Mouse (Mus musculus): ENCODE measurements at regions not wholly inside any gene's neighbourhood (a gene's known extent, or its start where the extent isn't known, plus 50 kb on each side); places are given as distances from the start of the nearest gene placed in this dataset.
A peak's percentile ranks its signal among the peaks of the same experiment; 100 is the strongest.

GRCm38 (mm10) chr10:17343829-17344228 lies 379.2 kb upstream of the Cited2 start:
- Histone ChIP-seq H3K36me3 (ENCODE audit: control insufficient read depth, insufficient read depth, low read length) (no peaks in the 10 kb centered on the region), H3K27me3 (ENCODE audit: control insufficient read depth, insufficient read depth, low read length) (no peaks in the 10 kb centered on the region), H3K79me2 (ENCODE audit: control insufficient read depth, insufficient read depth, low read length) (no peaks in the 10 kb centered on the region), H3K4me1 (ENCODE audit: control insufficient read depth, insufficient read depth, low read length) (no peaks in the 10 kb centered on the region), H3K27ac (replicated peaks; ENCODE audit: insufficient read depth, low read depth, low read length) (no peak overlapping the region), H3K9ac (ENCODE audit: low read depth, low read length) (no peak overlapping the region), H3K4me3 (ENCODE audit: insufficient read depth, low read depth, low read length) (no peak overlapping the region)
- no peak for DNase-seq (ENCODE audit: extremely low read depth, low read depth, low spot score)
- TF ChIP-seq POLR2A (IDR thresholded peaks at IDR 0.05; ENCODE audit: extremely low read depth, insufficient read depth, low read length) = no peak
- TF ChIP-seq CTCF (IDR thresholded peaks at IDR 0.05; ENCODE audit: low read depth, low read length) = no peak
- 94% methylated on average over 1 of the region's 1 CpGs for WGBS

- no peak overlapping the region for H3K27ac ChIP-seq (replicated peaks; ENCODE audit: insufficient read depth, low read depth, low read length)
- no peaks in the 10 kb centered on the region for H3K36me3 ChIP-seq (ENCODE audit: control insufficient read depth, insufficient read depth, low read length)
- WGBS = 94% methylated on average over 14 of the region's 14 CpGs
- H3K9ac ChIP-seq (ENCODE audit: low read depth, low read length) = no peak overlapping the region
- no peak for DNase-seq (ENCODE audit: extremely low read depth, low read depth, low spot score)
- TF ChIP-seq POLR2A (IDR thresholded peaks at IDR 0.05; ENCODE audit: extremely low read depth, insufficient read depth, low read length) (no peak), CTCF (IDR thresholded peaks at IDR 0.05; ENCODE audit: low read depth, low read length) (no peak)
- no peaks in the 10 kb centered on the region for H3K4me1 ChIP-seq (ENCODE audit: control insufficient read depth, insufficient read depth, low read length)
- no peaks in the 10 kb centered on the region for H3K79me2 ChIP-seq (ENCODE audit: control insufficient read depth, insufficient read depth, low read length)
- H3K4me3 ChIP-seq (ENCODE audit: insufficient read depth, low read depth, low read length) = no peak overlapping the region
- no peaks in the 10 kb centered on the region for H3K27me3 ChIP-seq (ENCODE audit: control insufficient read depth, insufficient read depth, low read length)
Measured at GRCm38 (mm10) chr10:17352202-17352994, 370.6 kb upstream of the Cited2 start.

GRCm38 (mm10) chr10:17355476-17355875 lies 367.5 kb upstream of the Cited2 start:
- no peaks in the 10 kb centered on the region for H3K27me3 ChIP-seq (ENCODE audit: control insufficient read depth, insufficient read depth, low read length)
- H3K36me3 ChIP-seq (ENCODE audit: control insufficient read depth, insufficient read depth, low read length) = no peaks in the 10 kb centered on the region
- H3K9ac ChIP-seq (ENCODE audit: low read depth, low read length) = no peak overlapping the region
- no peak overlapping the region for H3K27ac ChIP-seq (replicated peaks; ENCODE audit: insufficient read depth, low read depth, low read length)
- H3K79me2 ChIP-seq (ENCODE audit: control insufficient read depth, insufficient read depth, low read length) = no peaks in the 10 kb centered on the region
- peak; percentile 81 for DNase-seq (ENCODE audit: extremely low read depth, low read depth, low spot score)
- TF ChIP-seq POLR2A (IDR thresholded peaks at IDR 0.05; ENCODE audit: extremely low read depth, insufficient read depth, low read length) = no peak
- TF ChIP-seq CTCF (IDR thresholded peaks at IDR 0.05; ENCODE audit: low read depth, low read length) = no peak
- 18% methylated on average over 4 of the region's 4 CpGs for WGBS
- no peaks in the 10 kb centered on the region for H3K4me1 ChIP-seq (ENCODE audit: control insufficient read depth, insufficient read depth, low read length)
- no peak overlapping the region for H3K4me3 ChIP-seq (ENCODE audit: insufficient read depth, low read depth, low read length)

- 57% methylated on average over 3 of the region's 3 CpGs for WGBS
- H3K79me2 ChIP-seq (ENCODE audit: control insufficient read depth, insufficient read depth, low read length) = no peaks in the 10 kb centered on the region
- H3K9ac ChIP-seq (ENCODE audit: low read depth, low read length) = no peak overlapping the region
- TF ChIP-seq CTCF (IDR thresholded peaks at IDR 0.05; ENCODE audit: low read depth, low read length) (no peak), POLR2A (IDR thresholded peaks at IDR 0.05; ENCODE audit: extremely low read depth, insufficient read depth, low read length) (no peak)
- no peaks in the 10 kb centered on the region for H3K4me1 ChIP-seq (ENCODE audit: control insufficient read depth, insufficient read depth, low read length)
- no peak overlapping the region for H3K27ac ChIP-seq (replicated peaks; ENCODE audit: insufficient read depth, low read depth, low read length)
- no peaks in the 10 kb centered on the region for H3K27me3 ChIP-seq (ENCODE audit: control insufficient read depth, insufficient read depth, low read length)
- DNase-seq (ENCODE audit: extremely low read depth, low read depth, low spot score) = peak; percentile 10
- no peak overlapping the region for H3K4me3 ChIP-seq (ENCODE audit: insufficient read depth, low read depth, low read length)
- H3K36me3 ChIP-seq (ENCODE audit: control insufficient read depth, insufficient read depth, low read length) = no peaks in the 10 kb centered on the region
Measured at GRCm38 (mm10) chr10:17356041-17356440, 367.0 kb upstream of the Cited2 start.

GRCm38 (mm10) chr10:17362643-17363042 lies 360.4 kb upstream of the Cited2 start:
- TF ChIP-seq CTCF (IDR thresholded peaks at IDR 0.05; ENCODE audit: low read depth, low read length) (no peak), POLR2A (IDR thresholded peaks at IDR 0.05; ENCODE audit: extremely low read depth, insufficient read depth, low read length) (no peak)
- 33% methylated on average over 3 of the region's 3 CpGs for WGBS
- peaks cover 3% of the 10 kb centered on the region for H3K4me1 ChIP-seq (ENCODE audit: control insufficient read depth, insufficient read depth, low read length)
- peak overlapping the region; percentile 51; the same call in 1 of the 2 replicates for H3K27ac ChIP-seq (replicated peaks; ENCODE audit: insufficient read depth, low read depth, low read length)
- no peak overlapping the region for H3K4me3 ChIP-seq (ENCODE audit: insufficient read depth, low read depth, low read length)
- H3K79me2 ChIP-seq (ENCODE audit: control insufficient read depth, insufficient read depth, low read length) = no peaks in the 10 kb centered on the region
- no peaks in the 10 kb centered on the region for H3K36me3 ChIP-seq (ENCODE audit: control insufficient read depth, insufficient read depth, low read length)
- DNase-seq (ENCODE audit: extremely low read depth, low read depth, low spot score) = peak; percentile 92
- no peaks in the 10 kb centered on the region for H3K27me3 ChIP-seq (ENCODE audit: control insufficient read depth, insufficient read depth, low read length)
- no peak overlapping the region for H3K9ac ChIP-seq (ENCODE audit: low read depth, low read length)

GRCm38 (mm10) chr10:17366042-17366740 lies 356.8 kb upstream of the Cited2 start:
- no peaks in the 10 kb centered on the region for H3K36me3 ChIP-seq (ENCODE audit: control insufficient read depth, insufficient read depth, low read length)
- H3K4me3 ChIP-seq (ENCODE audit: insufficient read depth, low read depth, low read length) = no peak overlapping the region
- no peak overlapping the region for H3K27ac ChIP-seq (replicated peaks; ENCODE audit: insufficient read depth, low read depth, low read length)
- H3K9ac ChIP-seq (ENCODE audit: low read depth, low read length) = no peak overlapping the region
- 73% methylated on average over 3 of the region's 3 CpGs for WGBS
- H3K79me2 ChIP-seq (ENCODE audit: control insufficient read depth, insufficient read depth, low read length) = no peaks in the 10 kb centered on the region
- DNase-seq (ENCODE audit: extremely low read depth, low read depth, low spot score) = no peak
- peaks cover 3% of the 10 kb centered on the region for H3K4me1 ChIP-seq (ENCODE audit: control insufficient read depth, insufficient read depth, low read length)
- H3K27me3 ChIP-seq (ENCODE audit: control insufficient read depth, insufficient read depth, low read length) = no peaks in the 10 kb centered on the region
- TF ChIP-seq POLR2A (IDR thresholded peaks at IDR 0.05; ENCODE audit: extremely low read depth, insufficient read depth, low read length) = no peak
- TF ChIP-seq CTCF (IDR thresholded peaks at IDR 0.05; ENCODE audit: low read depth, low read length) = no peak
